Mouse (Mus musculus) neural tube, embryonic 12.5 days (tissue): ENCODE data around the gene Chpf. TPM values are rescaled to one million over a fixed set of nuclear protein-coding genes. Genes with fewer than 3 reads are reported as not detected.

ENCODE experiments used
- ATAC-seq: fragments of 200-750 bp; cut with Nextera tagmentation; 2 replicates; pipeline ENCODE4 v1.8.0; 2017; ENCODE audit warnings: low read depth, mild to moderate bottlenecking, moderate TSS enrichment, moderate library complexity; ENCODE audit not compliant: low FRiP score
- H3K27ac ChIP-seq: fragments of 300-500 bp; sonication (generic); 2 replicates; pipeline ENCODE4 v1.5.1; 2016
- H3K27me3 ChIP-seq: fragments of 300-500 bp; sonication (generic); replicated peaks from 2 replicates; pipeline ENCODE4 v1.6.1; 2016; ENCODE audit warnings: mild to moderate bottlenecking
- H3K36me3 ChIP-seq: fragments of 300-500 bp; sonication (generic); 2 replicates; pipeline ENCODE4 v1.6.1; 2016; ENCODE audit warnings: mild to moderate bottlenecking
- H3K4me1 ChIP-seq: fragments of 300-500 bp; sonication (generic); 2 replicates; pipeline ENCODE4 v1.6.1; 2016
- H3K4me2 ChIP-seq: fragments of 300-500 bp; sonication (generic); replicated peaks from 2 replicates; pipeline ENCODE4 v1.6.1; 2016; ENCODE audit warnings: mild to moderate bottlenecking
- H3K4me3 ChIP-seq: fragments of 300-500 bp; sonication (generic); 2 replicates; pipeline ENCODE4 v1.5.1; 2016
- H3K9ac ChIP-seq: fragments of 300-500 bp; sonication (generic); 2 replicates; pipeline ENCODE4 v1.6.1; 2016; ENCODE audit warnings: mild to moderate bottlenecking
- H3K9me3 ChIP-seq: fragments of 300-500 bp; sonication (generic); 2 replicates; pipeline ENCODE4 v1.6.1; 2016; ENCODE audit warnings: mild to moderate bottlenecking
- WGBS: fragments of 180-500 bp; shearing (Covaris S2); methylation state at CpG from one replicate; pipeline ENCODE4 v1.1.7; 2016; 5-methylcytosine and 5-hydroxymethylcytosine counted together
- polyA plus RNA-seq: library from polyadenylated mRNA; unstranded; fragments of >200 nt; fragmentation: Nextera tagmentation; extraction: Ambion mirVana; gene quantifications from 2 replicates; pipeline ENCODE4 v1.2.1, GENCODE M21; 2016

The Chpf gene
- polyA plus RNA-seq, 1 experiment from 2014 or later: 43.6 TPM

GRCm38 (mm10) chr1:75507006-75507405 lies 27.9 kb upstream of the Chpf start, which contains the start of gene Inha:
Gene Inha (plus strand): TSS chr1:75507077.
- H3K36me3 ChIP-seq: peaks cover 12% of the 10 kb centered on the region
- peak within 1 kb of the TSS; percentile 94 for H3K4me2 ChIP-seq
- peak within 1 kb of the TSS; percentile 77 for H3K4me3 ChIP-seq
- peaks cover 21% of the 10 kb centered on the region for H3K4me1 ChIP-seq
- peaks cover 23% of the 10 kb centered on the region for H3K27me3 ChIP-seq
- peak within 1 kb of the TSS; percentile 92 for H3K9ac ChIP-seq
- no peak for ATAC-seq
- H3K27ac ChIP-seq: peak within 1 kb of the TSS; percentile 73
- WGBS: 77% methylated on average over 10 of the region's 10 CpGs
- H3K9me3 ChIP-seq: no peaks in the 10 kb centered on the region

GRCm38 (mm10) chr1:75505956-75506831 lies 27.1 kb upstream of the Chpf start, which contains the start of gene Obsl1:
Gene Obsl1 (minus strand): TSS chr1:75506452.
- H3K4me3 ChIP-seq: peak within 1 kb of the TSS; percentile 77
- peaks cover 21% of the 10 kb centered on the region for H3K4me1 ChIP-seq
- H3K9ac ChIP-seq: peak within 1 kb of the TSS; percentile 92
- peak within 1 kb of the TSS; percentile 73 for H3K27ac ChIP-seq
- no peaks in the 10 kb centered on the region for H3K9me3 ChIP-seq
- peaks cover 23% of the 10 kb centered on the region for H3K27me3 ChIP-seq
- under 1% methylated on average over 65 of the region's 65 CpGs for WGBS
- H3K4me2 ChIP-seq: peak within 1 kb of the TSS; percentile 94
- ATAC-seq: peak; percentile 75
- peaks cover 20% of the 10 kb centered on the region for H3K36me3 ChIP-seq

- Histone ChIP-seq H3K4me1 (peaks cover 21% of the 10 kb centered on the region), H3K36me3 (peaks cover 26% of the 10 kb centered on the region), H3K27me3 (peaks cover 23% of the 10 kb centered on the region), H3K9me3 (no peaks in the 10 kb centered on the region), H3K4me2 (peak overlapping the region; percentile 94), H3K27ac (peak overlapping the region; percentile 73), H3K4me3 (peak overlapping the region; percentile 77), H3K9ac (peak overlapping the region; percentile 92)
- WGBS: under 1% methylated on average over 84 of the region's 84 CpGs
- peak; percentile 53 for ATAC-seq
Measured at GRCm38 (mm10) chr1:75505159-75505955, 26.2 kb upstream of the Chpf start.

- H3K36me3 ChIP-seq: peaks cover 30% of the 10 kb centered on the region
- H3K27ac ChIP-seq: no peak overlapping the region
- H3K9ac ChIP-seq: peak overlapping the region; percentile 92
- H3K4me3 ChIP-seq: peak overlapping the region; percentile 77
- no peaks in the 10 kb centered on the region for H3K9me3 ChIP-seq
- 66% methylated on average over 9 of the region's 9 CpGs for WGBS
- H3K4me1 ChIP-seq: peaks cover 21% of the 10 kb centered on the region
- peaks cover 22% of the 10 kb centered on the region for H3K27me3 ChIP-seq
- H3K4me2 ChIP-seq: peak overlapping the region; percentile 94
- no peak for ATAC-seq
Measured at GRCm38 (mm10) chr1:75504256-75505045, 25.3 kb upstream of the Chpf start.

- no peaks in the 10 kb centered on the region for H3K9me3 ChIP-seq
- H3K4me1 ChIP-seq: peaks cover 21% of the 10 kb centered on the region
- H3K27ac ChIP-seq: no peak overlapping the region
- no peak overlapping the region for H3K9ac ChIP-seq
- no peak overlapping the region for H3K4me3 ChIP-seq
- H3K27me3 ChIP-seq: peaks cover 18% of the 10 kb centered on the region
- 59% methylated on average over 23 of the region's 23 CpGs for WGBS
- H3K36me3 ChIP-seq: peaks cover 30% of the 10 kb centered on the region
- ATAC-seq: no peak
- H3K4me2 ChIP-seq: peak overlapping the region; percentile 4; the same call in 1 of the 2 replicates
Measured at GRCm38 (mm10) chr1:75503651-75503980, 24.5 kb upstream of the Chpf start.

GRCm38 (mm10) chr1:75502945-75503650 lies 24.0 kb upstream of the Chpf start:
- H3K9ac ChIP-seq: no peak overlapping the region
- 86% methylated on average over 25 of the region's 25 CpGs for WGBS
- H3K9me3 ChIP-seq: no peaks in the 10 kb centered on the region
- peaks cover 18% of the 10 kb centered on the region for H3K27me3 ChIP-seq
- peaks cover 30% of the 10 kb centered on the region for H3K36me3 ChIP-seq
- ATAC-seq: no peak
- no peak overlapping the region for H3K4me3 ChIP-seq
- peaks cover 21% of the 10 kb centered on the region for H3K4me1 ChIP-seq
- H3K27ac ChIP-seq: no peak overlapping the region
- peak overlapping the region; percentile 4; the same call in 1 of the 2 replicates for H3K4me2 ChIP-seq

- no peak for ATAC-seq
- peaks cover 31% of the 10 kb centered on the region for H3K36me3 ChIP-seq
- H3K27me3 ChIP-seq: peaks cover 9% of the 10 kb centered on the region
- H3K9ac ChIP-seq: no peak overlapping the region
- WGBS: 95% methylated on average over 9 of the region's 9 CpGs
- H3K4me3 ChIP-seq: no peak overlapping the region
- no peak overlapping the region for H3K4me2 ChIP-seq
- H3K27ac ChIP-seq: no peak overlapping the region
- peaks cover 15% of the 10 kb centered on the region for H3K4me1 ChIP-seq
- no peaks in the 10 kb centered on the region for H3K9me3 ChIP-seq
Measured at GRCm38 (mm10) chr1:75501905-75502304, 22.8 kb upstream of the Chpf start.

- 89% methylated on average over 7 of the region's 7 CpGs for WGBS
- H3K27ac ChIP-seq: no peak overlapping the region
- ATAC-seq: no peak
- no peak overlapping the region for H3K4me3 ChIP-seq
- H3K9ac ChIP-seq: no peak overlapping the region
- H3K36me3 ChIP-seq: peaks cover 36% of the 10 kb centered on the region
- H3K27me3 ChIP-seq: peaks cover 9% of the 10 kb centered on the region
- H3K4me1 ChIP-seq: no peaks in the 10 kb centered on the region
- H3K9me3 ChIP-seq: no peaks in the 10 kb centered on the region
- no peak overlapping the region for H3K4me2 ChIP-seq
Measured at GRCm38 (mm10) chr1:75499441-75499840, 20.3 kb upstream of the Chpf start.

GRCm38 (mm10) chr1:75498897-75499296 lies 19.8 kb upstream of the Chpf start:
- Histone ChIP-seq H3K36me3 (peaks cover 36% of the 10 kb centered on the region), H3K9me3 (no peaks in the 10 kb centered on the region), H3K4me1 (no peaks in the 10 kb centered on the region), H3K27me3 (peaks cover 8% of the 10 kb centered on the region), H3K4me3 (no peak overlapping the region), H3K27ac (no peak overlapping the region), H3K9ac (no peak overlapping the region), H3K4me2 (no peak overlapping the region)
- no peak for ATAC-seq
- 89% methylated on average over 4 of the region's 4 CpGs for WGBS

GRCm38 (mm10) chr1:75494878-75495548 lies 15.9 kb upstream of the Chpf start:
- 33% methylated on average over 12 of the region's 12 CpGs for WGBS
- H3K4me1 ChIP-seq: no peaks in the 10 kb centered on the region
- no peak for ATAC-seq
- H3K9ac ChIP-seq: no peak overlapping the region
- no peaks in the 10 kb centered on the region for H3K9me3 ChIP-seq
- 0 out of 2 replicates have a peak, but pooled peaks cover 11% of the 10 kb centered on the region for H3K27me3 ChIP-seq
- no peak overlapping the region for H3K4me3 ChIP-seq
- H3K36me3 ChIP-seq: peaks cover 16% of the 10 kb centered on the region; the same call in 1 of the 2 replicates
- no peak overlapping the region for H3K4me2 ChIP-seq
- no peak overlapping the region for H3K27ac ChIP-seq
